Mouse (Mus musculus) liver, embryonic 14.5 days (tissue): ENCODE results near the gene Map3k5.

Experiments used
- CTCF ChIP-seq: IDR thresholded peaks from 2 replicates; pipeline ENCODE4 v1.5.1; 2016; ENCODE audit warnings: antibody characterized with exemption, low read depth, control low read depth
- EP300 ChIP-seq: IDR thresholded peaks from 2 replicates; pipeline ENCODE4 v1.6.1; 2016; ENCODE audit warnings: antibody characterized with exemption, low read depth

- TF ChIP-seq EP300 (no peak), CTCF (no peak)
Observed at GRCm38 (mm10) chr10:20023524-20023923, 89.3 kb downstream of the Map3k5 start.
